Mouse (Mus musculus) right cerebral cortex, postnatal 25 days (tissue): ENCODE measurements around the gene Eng.

Source experiments
- DNase-seq: peaks from one replicate; pipeline ENCODE4 v3.0.0; 2022

The Eng gene

DNA sequence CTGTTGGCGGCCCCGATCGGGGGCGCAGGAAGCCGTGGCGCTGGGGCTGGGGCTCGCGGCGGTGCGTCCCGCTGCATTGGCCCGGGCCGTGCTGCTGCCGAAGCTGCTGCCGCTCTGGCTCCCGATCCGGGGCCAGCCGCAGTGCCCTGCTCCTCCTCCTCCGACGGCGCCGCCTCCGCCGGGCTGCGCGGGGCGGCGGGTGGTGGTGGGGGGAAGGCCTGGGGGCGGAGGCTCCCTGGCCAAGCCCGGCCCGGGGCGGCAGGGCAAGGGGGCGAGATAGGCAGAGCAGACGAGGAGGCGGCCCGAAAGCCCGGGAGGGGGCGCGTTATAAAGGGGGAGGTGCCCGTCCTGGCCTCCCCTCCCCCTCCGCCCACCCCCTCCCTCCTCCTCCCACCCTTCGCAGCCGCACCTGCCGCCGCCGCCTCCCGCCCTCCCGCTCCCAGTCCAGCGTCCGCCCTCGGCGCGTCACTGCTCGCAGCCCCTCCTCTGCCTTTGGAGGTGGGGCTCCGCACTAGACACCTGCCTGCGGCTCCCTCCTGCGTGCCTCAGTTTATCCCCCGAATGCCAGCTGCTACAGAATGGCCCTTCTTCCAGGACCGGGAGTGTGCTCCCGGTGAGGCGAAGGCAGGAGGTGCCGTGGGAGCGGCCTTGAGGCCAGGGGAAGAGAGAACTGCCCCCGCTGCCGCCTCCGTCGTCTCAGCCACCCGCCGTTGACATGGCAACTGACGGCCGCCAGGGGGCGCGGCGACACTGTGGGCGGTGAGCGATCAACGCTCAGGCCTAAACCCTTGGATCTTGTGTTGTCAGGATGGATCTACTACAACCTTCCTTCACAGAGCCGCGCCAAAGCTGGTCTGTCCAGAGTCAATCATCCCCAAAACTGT is 66.8 kb downstream of the Eng start, which contains the start of gene Cdk9:
Gene Cdk9 (minus strand): TSS at position 143 of the 884 bp plus-strand sequence.
- DNase-seq, result peak; percentile 94

DNA sequence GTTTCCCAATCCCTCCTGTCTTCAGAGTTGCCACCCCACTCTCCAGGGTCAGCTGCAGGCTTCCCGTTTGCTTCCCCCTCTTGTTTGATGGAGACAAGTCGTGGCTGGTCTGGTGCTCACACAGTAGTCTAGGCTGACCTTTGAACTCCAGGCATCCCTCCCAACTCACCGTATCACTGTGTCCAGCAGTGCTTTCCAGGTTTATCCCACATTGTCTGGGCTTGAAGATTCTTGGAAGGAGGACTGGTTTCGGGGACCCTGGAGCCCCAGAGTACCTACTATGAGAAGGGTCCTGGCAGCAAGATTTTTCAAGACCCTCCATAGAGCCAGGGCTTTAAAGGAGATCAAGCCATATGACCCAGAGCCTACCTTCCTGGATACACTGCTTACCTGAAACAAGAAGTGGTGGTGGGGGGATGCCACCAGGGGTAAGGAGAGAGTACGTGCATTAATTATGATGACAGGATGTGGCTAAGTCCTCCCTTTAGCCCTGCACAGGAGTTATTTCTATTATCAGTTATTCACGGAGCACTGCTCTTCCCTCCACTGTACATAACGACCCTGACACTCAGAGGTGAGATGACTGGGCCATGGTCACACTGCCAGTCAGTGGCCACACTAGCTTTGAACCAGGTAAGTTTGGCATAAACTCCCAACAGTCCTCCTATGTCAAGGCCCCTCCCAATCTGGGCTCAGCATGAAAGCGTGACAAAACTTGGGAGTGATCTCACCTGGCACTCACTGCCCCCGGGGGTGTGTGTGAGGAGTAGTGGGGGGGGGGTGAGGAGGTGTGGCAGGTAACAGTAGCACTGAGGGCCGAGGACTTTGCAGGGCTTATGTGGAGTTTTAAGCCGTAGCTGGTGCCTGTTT is 68.0 kb downstream of the Eng start:
- no peak for DNase-seq

DNA sequence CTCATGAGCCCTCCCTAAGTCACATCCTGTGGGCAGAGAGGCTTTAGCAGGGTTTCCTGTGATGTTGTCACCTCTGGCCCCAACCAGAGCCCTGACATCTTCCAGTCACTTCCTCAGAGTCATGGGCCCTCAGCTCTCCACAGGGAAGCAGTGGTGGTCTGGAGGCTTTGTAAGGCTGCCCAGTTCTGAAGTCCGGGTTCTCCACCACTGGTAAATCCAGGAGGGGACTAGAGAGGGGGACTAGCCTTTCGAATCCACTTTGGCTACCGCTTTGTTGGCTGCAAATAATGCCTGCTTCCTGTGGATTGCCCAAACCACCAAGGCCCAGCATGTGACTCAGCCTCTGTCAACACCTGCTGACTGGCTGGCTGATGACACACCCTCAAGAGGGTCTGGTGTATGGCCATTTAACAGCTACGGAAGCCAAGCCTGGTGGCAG is 68.6 kb downstream of the Eng start:
- DNase-seq, result no peak

DNA sequence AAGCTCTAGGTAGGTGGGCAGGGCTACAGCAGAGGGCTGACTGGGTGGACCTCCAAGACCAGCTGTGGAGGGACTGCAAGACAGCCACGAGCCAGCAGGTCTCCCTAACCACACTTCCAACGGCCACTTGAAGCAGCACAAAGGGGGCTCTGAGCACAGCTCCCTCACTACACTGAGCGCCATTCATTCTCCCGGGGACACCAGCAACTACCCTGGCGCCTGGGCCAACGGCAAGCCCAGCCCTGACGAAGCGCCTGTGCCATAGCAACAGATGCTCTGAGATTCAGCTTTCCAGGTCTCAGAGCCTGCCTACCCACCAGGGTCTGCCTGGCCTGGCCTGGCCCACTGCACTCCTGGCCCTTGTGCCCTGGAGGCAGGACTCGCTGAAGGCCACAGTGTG is 72.4 kb downstream of the Eng start:
- DNase-seq, result no peak

DNA sequence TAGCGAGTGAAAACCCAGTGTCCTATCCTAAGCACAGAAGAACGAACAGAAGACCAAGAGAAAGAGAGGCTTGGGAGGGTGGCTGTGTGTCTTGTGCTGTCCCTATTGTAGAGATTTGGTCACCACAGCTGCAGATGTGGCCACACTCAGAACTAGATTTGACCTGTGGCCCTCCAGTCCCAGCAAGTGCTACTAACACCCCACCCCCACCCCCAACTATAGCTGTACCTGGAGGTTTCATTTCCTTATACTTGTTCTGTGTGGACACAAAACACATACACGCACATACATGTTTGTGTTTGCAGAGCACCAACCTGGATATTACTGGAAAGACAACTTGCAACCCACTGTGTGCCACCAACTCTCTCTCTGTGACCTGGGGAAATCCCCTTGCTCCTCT is 73.7 kb downstream of the Eng start:
- no peak for DNase-seq

DNA sequence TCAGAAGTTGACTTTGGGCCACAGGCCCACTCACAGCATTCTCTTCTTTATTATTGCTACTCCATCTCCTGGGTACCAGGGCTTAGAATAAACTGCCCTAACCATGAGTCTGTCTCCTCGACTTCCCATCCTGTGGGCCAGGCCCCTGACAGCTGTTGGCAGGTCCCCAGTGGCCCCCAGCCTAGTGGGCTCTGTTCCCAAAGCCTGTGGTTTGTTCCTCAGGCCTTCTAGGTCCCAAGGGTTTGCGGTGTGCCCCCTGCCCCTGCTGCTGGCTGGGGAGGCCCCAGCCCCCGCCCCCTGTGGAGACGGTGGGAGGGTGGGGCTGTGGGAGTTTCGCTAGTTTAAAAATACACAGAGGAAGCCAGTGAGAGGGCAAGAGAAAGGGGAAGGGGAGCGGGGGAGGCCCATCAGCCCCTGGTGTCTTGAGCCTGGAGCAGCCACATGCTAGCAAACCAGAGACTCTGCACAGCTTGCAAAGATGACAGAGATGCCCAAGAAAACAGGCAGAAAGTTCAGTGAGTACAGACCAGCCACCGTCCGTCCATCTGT is 74.4 kb downstream of the Eng start, which contains the start of gene Sh2d3c:
Gene Sh2d3c (plus strand): TSS at position 375 of the 549 bp plus-strand sequence.
- no peak for DNase-seq

DNA sequence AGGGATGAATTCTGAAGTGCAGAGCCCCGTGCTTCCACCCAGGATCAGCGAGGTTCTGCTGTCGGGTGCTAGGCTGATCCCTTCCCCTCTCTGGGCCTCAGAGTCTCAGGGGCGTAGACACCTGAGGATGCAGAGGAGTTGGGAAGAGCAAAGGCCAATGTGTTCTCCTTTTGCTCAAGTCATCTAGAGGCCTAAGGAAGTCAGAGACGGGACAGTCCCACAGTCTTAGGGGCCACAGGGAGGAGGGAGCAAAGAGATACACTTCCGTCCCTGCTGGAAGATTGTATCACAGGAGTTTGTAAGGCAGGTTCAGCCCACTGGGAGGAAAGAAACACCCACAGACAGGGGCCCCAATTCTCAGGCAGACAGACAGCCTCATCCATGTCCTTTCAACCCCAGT is 75.7 kb downstream of the Eng start:
- no peak for DNase-seq

DNA sequence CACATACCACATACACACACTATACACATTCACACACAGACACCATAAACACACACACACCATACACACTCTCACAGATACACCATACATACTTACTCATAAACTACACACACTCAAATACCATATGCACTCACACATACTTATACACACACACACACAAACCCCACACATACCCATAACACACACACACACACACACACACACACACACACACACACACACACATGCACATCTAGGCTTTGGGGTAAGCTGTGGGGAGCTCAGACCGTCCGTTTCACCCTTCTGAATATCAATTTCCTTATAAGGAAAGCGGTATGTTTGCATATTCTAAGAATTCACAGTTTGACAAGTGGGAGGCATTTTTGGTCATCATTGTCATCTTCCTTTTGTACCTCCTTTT is 76.2 kb downstream of the Eng start:
- no peak for DNase-seq

DNA sequence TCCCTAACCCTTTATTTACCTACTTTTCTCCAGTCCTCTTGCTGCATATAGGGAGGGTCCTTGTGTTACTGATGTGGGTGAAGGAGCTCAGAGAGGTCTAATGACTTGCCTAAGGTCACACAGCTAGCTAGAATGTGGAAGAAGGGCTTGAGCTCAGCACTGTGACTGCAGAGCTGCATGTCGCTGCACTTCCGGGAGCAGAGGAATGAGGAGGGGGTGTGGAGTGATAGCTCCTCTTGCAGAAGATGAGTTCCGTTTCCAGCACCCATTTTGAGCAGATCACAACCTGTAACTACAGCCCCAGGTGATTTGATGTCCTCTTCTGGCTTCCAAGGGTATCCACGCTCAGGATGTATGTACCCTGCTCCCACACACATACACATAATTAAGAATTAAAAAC is 77.8 kb downstream of the Eng start:
- no peak for DNase-seq

DNA sequence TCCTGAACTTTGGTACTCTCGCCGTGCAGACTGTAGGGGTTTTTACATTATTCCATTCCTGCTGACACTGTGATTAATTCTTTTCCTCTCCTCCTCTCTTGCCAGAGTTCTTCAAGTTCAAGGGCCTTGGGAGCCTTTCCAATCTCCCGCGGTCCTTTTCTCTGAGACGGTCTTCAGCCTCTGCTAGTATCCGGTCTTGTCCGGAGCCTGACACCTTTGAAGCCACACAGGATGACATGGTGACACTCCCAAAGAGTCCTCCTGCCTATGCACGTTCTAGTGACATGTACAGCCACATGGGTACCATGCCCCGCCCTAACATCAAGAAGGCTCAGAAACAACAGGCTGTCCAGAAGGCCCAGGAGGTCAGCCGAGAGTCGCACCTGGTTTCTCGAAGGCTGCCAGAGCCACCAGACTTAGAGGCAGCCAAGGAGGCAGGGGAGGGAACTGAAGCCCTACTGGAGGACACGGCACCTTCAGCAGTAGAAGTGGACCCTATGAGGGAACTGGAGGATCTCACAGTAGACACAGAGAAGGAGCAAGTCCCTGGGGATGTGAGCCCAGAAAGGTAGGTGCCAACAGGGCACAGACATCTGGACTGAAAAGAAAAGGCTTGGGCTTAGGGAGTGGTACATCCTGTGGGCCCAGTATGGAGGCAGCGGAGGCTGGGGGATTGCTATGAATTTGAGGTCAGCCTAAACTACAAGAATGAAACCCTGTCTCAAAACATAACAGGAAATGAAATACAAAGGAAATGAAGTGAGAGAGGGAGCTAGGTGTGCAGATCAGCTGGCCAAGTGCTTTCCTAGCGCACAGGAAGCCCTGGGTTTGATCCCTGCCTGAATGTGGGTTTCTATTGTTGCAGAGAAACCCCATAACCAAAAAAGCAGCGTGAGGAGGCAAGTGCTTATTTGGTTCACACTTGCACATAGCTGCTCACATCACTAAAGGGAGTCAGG is 78.7 kb downstream of the Eng start:
- no peak for DNase-seq

DNA sequence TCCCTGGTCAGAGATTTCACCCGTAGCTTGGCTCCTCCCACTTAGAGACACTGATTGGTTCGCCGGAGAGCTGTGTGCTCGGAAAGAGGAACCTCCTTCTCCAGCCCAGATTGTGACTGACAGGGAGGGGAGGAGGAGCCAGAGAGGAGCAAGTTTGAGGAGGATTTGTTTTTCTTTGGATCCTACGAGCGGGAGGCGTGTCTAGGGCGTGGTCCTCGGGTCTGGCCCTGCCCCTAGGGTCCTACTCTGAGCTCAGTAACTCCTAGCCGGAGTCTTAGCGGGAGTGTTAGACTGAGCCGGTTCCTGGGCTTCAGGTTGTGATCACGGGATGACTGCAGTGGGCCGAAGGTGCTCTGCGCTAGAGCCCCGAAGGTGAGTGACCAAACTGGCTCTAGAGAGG is 81.0 kb downstream of the Eng start:
- DNase-seq, result peak; percentile 79

DNA sequence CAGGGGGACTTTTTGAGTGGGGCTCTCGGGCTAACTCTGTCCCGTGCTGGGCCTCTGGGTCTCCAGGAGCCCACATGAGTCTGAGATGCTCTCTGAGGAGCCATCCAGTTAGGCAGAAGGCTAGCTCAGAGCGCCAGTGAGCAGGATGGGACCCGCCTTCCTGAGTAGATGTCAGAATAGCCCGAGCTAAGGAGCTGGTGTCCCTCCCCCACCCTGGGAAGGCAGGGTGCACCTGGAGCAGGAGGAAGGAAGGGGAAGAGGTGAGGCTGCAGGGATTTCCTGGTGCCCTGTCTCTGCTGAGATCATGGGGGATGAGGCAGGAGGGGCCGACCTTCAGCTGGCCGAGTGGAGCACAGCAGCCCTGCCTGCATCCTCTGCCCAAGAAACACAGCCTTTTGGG is 82.1 kb downstream of the Eng start:
- no peak for DNase-seq

DNA sequence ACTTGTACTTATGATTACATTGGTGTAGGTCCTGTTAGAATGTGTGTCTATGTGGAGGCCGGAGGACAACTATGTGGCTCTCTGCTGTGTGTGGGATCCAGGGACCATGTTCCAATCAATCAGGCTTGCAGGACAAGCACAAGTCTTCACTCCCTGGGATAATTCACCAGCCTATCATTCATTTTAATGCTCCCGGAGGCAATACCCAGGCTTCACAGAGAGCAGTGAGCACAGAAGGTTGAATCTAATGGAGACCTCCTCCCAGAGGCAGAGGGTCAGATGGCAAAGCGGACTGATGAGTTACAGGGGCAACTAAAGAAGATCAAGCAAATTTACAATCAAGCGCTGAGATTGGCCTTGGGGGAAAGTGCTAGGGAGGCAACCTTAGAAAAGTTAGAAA is 83.2 kb downstream of the Eng start:
- DNase-seq, result no peak

DNA sequence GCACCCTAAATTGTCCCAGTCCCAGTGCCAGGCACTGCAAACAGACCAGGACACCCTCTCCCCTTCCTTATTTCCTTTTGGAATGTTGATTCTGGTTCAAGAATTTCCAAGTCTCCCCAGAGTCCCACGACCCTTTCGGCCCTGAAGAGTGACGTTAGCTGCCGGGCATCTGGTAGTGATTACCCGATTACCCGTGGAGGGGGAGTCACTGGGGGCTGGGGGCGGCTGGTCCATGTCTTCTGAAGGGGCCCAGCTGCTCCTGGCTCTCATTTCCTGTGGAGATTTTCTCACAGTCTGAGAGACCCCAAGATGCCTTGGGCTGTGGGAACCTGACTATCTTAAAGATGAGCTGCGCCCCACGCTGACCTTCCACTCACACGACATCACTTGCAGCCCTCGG is 84.5 kb downstream of the Eng start:
- no peak for DNase-seq

DNA sequence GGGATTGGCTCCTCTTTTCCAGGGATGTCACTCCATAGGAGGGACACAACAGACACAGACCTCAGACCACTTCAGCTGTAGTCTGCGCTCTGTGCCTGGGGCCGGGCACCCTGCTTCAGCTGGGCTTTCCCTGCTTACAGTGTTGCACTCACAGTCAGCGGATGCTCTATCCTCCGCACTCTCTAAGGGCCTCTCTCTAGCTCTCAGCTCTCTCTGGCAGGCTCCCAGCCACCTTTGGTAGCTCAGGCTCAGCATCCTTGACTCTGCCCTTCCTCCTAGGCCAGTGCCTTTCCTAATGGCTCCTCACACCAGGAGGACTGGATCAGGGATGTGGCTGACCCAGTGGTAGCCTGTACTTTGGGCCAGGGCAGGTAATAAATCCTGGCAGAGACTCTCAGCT is 85.5 kb downstream of the Eng start:
- DNase-seq, result no peak
